Mouse (Mus musculus) midbrain, postnatal 0 days (tissue): Measurements from ENCODE around the gene Palld. TPM values are rescaled to one million over a fixed set of nuclear protein-coding genes. Genes with fewer than 3 reads are reported as not detected.

ENCODE experiments used
- ATAC-seq: fragments of 200-750 bp; cut with Nextera tagmentation; 2 replicates; pipeline ENCODE4 v1.8.0; 2017; ENCODE audit warnings: moderate number of reproducible peaks, mild to moderate bottlenecking, moderate TSS enrichment, moderate library complexity; ENCODE audit not compliant: low FRiP score
- DNase-seq: peaks from one replicate; pipeline ENCODE4 v3.0.0-alpha.2; 2015; ENCODE audit warnings: low spot score
- H3K27ac ChIP-seq: fragments of 300-500 bp; sonication (generic); 2 replicates; pipeline ENCODE4 v1.5.1; 2014; ENCODE audit warnings: low read depth, mild to moderate bottlenecking, low read length, mixed read lengths
- H3K27me3 ChIP-seq: fragments of 300-500 bp; sonication (generic); 2 replicates; pipeline ENCODE4 v1.6.1; 2014; ENCODE audit warnings: low read length, control low read depth, mixed read lengths; ENCODE audit not compliant: insufficient read depth
- H3K36me3 ChIP-seq: fragments of 300-500 bp; sonication (generic); 2 replicates; pipeline ENCODE4 v1.6.1; 2014; ENCODE audit warnings: low read length, control low read depth, mixed read lengths; ENCODE audit not compliant: insufficient read depth
- H3K4me1 ChIP-seq: fragments of 300-500 bp; sonication (generic); 2 replicates; pipeline ENCODE4 v1.6.1; 2014; ENCODE audit warnings: mild to moderate bottlenecking, control low read depth, antibody characterized with exemption, low read length, mixed read lengths; ENCODE audit not compliant: insufficient read depth
- H3K4me2 ChIP-seq: fragments of 300-500 bp; sonication (generic); 2 replicates; pipeline ENCODE4 v1.6.1; 2014; ENCODE audit warnings: low read depth, mild to moderate bottlenecking, low read length, mixed read lengths; ENCODE audit not compliant: poor library complexity, severe bottlenecking
- H3K4me3 ChIP-seq: fragments of 300-500 bp; sonication (generic); 2 replicates; pipeline ENCODE4 v1.5.1; 2014; ENCODE audit warnings: low read depth, mild to moderate bottlenecking, low read length, moderate library complexity
- H3K9ac ChIP-seq: fragments of 300-500 bp; sonication (generic); replicated peaks from 2 replicates; pipeline ENCODE4 v1.6.1; 2014; ENCODE audit warnings: mild to moderate bottlenecking, low read length, moderate library complexity, mixed read lengths; ENCODE audit not compliant: poor library complexity, severe bottlenecking
- H3K9me3 ChIP-seq: fragments of 300-500 bp; sonication (generic); 2 replicates; pipeline ENCODE4 v1.6.1; 2016; ENCODE audit warnings: low read length, control low read depth
- CTCF ChIP-seq: IDR thresholded peaks from 2 replicates; pipeline ENCODE4 v1.5.1; 2016; ENCODE audit warnings: antibody characterized with exemption, mild to moderate bottlenecking
- WGBS: fragments of 180-500 bp; shearing (Covaris S2); extraction: QIAGEN DNeasy Blood & Tissue Kit; methylation state at CpG from one replicate; pipeline ENCODE4 v1.1.7; 2014; 5-methylcytosine and 5-hydroxymethylcytosine counted together
- polyA plus RNA-seq: library from polyadenylated mRNA; unstranded; fragments of >200 nt; fragmentation: Nextera tagmentation; extraction: Ambion mirVana; gene quantifications from 2 replicates; pipeline ENCODE4 v1.2.1, GENCODE M21; 2015
- total RNA-seq: library from RNA; depleted of rRNA; stranded (reverse); fragments of >200 nt; gene quantifications from 2 replicates; pipeline ENCODE4 v1.2.3, GENCODE M21; 2014

The Palld gene
- total and polyA plus RNA-seq, 2 experiments from 2014 or later: 3.9 to 10.8 TPM

DNA sequence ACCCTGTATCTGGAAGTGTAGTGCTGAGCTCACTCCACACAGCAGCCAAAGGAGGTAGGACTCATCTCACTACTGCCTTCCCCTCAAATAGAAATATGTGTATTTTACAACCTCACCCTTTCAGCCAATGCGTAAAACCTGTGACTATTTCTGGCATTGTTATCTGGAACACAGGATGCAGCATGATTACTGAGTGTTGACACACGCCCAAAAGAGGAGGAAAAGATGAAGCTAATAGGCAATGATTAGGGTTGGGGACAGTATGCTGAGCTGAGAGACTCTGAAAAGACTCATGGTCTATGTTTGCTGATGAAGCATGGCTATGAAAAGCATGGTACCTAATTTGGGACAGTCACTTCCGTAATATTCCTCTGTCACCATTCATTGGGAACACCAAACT lies 124.3 kb downstream of the Palld start:
- ATAC-seq: no peak
- DNase-seq: no peak
- H3K4me2 ChIP-seq: no peak overlapping the region
- H3K4me3 ChIP-seq: no peak overlapping the region
- no peaks in the 10 kb centered on the region for H3K27me3 ChIP-seq
- WGBS: 81% methylated on average over 3 of the region's 3 CpGs
- H3K27ac ChIP-seq: no peak overlapping the region
- H3K9me3 ChIP-seq: no peaks in the 10 kb centered on the region
- H3K36me3 ChIP-seq: no peaks in the 10 kb centered on the region
- H3K4me1 ChIP-seq: no peaks in the 10 kb centered on the region
- TF ChIP-seq CTCF: no peak
- no peak overlapping the region for H3K9ac ChIP-seq

DNA sequence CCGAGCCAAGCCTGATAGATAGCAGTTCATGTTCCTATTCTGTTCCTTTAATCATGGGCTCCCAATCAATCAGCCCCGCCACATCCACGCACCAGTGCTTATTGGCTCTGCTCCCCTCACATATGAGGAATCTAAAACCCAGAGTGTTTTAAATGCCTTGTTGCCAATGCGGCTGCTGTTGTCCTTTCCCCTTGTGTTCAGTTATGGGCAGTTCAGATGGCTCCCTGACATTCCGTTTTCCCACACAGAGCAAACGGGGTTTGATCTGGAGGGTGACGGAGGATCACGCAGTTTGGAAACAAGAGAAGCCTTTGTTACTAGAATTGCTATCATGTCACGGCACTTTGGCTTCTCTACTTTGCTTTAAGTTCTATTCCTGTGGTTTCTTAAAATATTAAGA lies 125.9 kb downstream of the Palld start:
- DNase-seq (no peak), ATAC-seq (no peak)
- WGBS: 68% methylated on average over 9 of the region's 9 CpGs
- Histone ChIP-seq H3K36me3 (no peaks in the 10 kb centered on the region), H3K4me2 (no peak overlapping the region), H3K27ac (no peak overlapping the region), H3K9ac (no peak overlapping the region), H3K4me3 (no peak overlapping the region), H3K9me3 (no peaks in the 10 kb centered on the region), H3K27me3 (no peaks in the 10 kb centered on the region), H3K4me1 (no peaks in the 10 kb centered on the region)
- no peak for TF ChIP-seq CTCF

DNA sequence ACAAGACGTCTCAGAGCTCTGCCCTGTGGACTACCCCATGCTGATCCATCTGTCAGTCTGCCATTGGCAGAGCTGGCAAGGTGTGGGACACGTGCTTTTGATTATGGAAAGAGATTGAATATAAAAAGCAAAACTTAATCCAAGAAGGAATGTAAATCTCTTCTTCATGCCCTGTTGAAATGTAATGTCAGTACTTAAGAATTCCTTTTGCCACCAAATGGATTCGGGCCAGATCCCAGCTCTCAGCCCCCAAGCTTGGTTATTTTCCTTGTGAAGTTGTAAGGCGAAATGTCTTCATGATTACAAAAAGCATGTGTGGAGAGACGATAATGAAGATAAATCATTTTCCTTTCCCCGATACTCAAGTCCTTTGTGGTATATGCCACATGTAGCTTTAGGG lies 126.6 kb downstream of the Palld start:
- no peaks in the 10 kb centered on the region for H3K9me3 ChIP-seq
- no peaks in the 10 kb centered on the region for H3K27me3 ChIP-seq
- no peak overlapping the region for H3K27ac ChIP-seq
- H3K36me3 ChIP-seq: no peaks in the 10 kb centered on the region
- DNase-seq: no peak
- no peak overlapping the region for H3K9ac ChIP-seq
- no peak for ATAC-seq
- H3K4me2 ChIP-seq: no peak overlapping the region
- no peak for TF ChIP-seq CTCF
- H3K4me3 ChIP-seq: no peak overlapping the region
- H3K4me1 ChIP-seq: no peaks in the 10 kb centered on the region
- 51% methylated on average over 6 of the region's 6 CpGs for WGBS

DNA sequence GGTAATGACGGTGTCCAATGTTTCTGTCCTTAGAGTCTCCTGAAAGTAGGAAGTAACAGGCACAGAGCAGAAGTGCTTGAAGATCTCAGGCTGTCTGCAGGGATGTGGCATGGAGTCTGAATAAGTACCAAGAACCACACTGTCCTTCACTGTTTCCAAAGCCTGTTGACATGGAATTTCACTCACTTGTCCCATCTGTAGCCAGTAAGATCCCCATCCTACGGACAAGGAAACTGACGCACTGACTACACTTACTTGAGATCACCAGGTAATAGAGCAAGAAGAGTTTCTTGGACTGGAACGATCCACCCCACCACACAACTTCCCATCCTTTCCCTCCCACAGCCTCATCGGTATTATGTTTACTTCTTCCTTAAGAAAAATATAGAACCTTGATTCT lies 128.3 kb downstream of the Palld start:
- Histone ChIP-seq H3K27me3 (no peaks in the 10 kb centered on the region), H3K4me3 (no peak overlapping the region), H3K36me3 (no peaks in the 10 kb centered on the region), H3K4me1 (no peaks in the 10 kb centered on the region), H3K27ac (no peak overlapping the region), H3K4me2 (no peak overlapping the region), H3K9me3 (no peaks in the 10 kb centered on the region), H3K9ac (no peak overlapping the region)
- 93% methylated on average over 5 of the region's 5 CpGs for WGBS
- TF ChIP-seq CTCF: no peak
- no peak for ATAC-seq
- DNase-seq: no peak

DNA sequence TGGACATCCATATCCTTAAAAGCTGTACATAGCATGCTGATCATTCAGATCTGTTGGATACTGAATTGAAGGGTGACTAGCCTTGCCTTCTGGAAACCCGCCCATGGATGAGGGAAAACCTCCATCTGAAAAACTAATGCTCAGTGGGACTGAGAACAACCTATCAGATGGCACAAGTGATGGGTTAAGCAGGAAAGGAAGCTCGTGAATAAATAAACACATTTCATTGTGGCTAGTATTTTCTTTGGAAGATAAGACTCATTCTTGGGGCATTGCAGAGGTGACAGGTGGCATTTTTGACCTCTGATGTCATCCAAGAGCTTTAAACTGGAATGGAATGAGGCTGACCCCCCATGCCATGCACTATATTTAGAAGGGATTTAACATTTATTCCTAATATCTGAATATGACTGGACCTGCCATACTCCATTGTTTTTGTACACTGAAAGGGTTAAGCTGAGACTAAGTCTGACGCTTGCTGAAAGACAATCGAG lies 128.8 kb downstream of the Palld start:
- no peak for ATAC-seq

DNA sequence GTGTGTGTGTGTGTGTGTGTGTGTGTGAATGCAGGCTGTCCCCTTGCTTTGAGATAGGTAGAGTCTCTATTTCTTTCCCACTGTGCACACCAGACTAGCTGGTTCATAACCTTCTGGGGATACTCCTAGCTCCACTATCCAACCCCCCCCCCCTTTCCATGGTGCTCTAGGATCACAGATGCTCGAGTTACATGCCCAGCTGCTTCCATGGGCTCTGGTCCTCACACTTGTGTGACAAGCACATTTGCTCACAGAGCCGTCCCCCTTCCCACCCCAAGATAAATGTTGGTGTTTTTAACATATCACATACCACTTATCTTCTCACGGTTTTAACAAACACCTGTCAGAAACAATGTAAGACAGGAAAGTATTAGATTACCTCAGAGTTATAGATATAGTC lies 131.2 kb downstream of the Palld start:
- no peaks in the 10 kb centered on the region for H3K4me1 ChIP-seq
- whole genome bisulfite sequencing: 89% methylated on average over 3 of the region's 3 CpGs
- H3K36me3 ChIP-seq: no peaks in the 10 kb centered on the region
- ATAC-seq (no peak), DNase-seq (no peak)
- no peaks in the 10 kb centered on the region for H3K9me3 ChIP-seq
- no peak overlapping the region for H3K27ac ChIP-seq
- no peaks in the 10 kb centered on the region for H3K27me3 ChIP-seq
- H3K9ac ChIP-seq: no peak overlapping the region
- TF ChIP-seq CTCF: no peak
- no peak overlapping the region for H3K4me3 ChIP-seq
- H3K4me2 ChIP-seq: no peak overlapping the region

More for the DNA sequence above, 128.8 kb downstream of the Palld start:
- H3K9me3 ChIP-seq: no peaks in the 10 kb centered on the region
- DNase-seq: no peak
- H3K27me3 ChIP-seq: no peaks in the 10 kb centered on the region
- no peaks in the 10 kb centered on the region for H3K36me3 ChIP-seq
- H3K4me1 ChIP-seq: no peaks in the 10 kb centered on the region
- H3K9ac ChIP-seq: no peak overlapping the region
- TF ChIP-seq CTCF: no peak
- 78% methylated on average over 4 of the region's 4 CpGs for WGBS
- H3K4me3 ChIP-seq: no peak overlapping the region
- H3K4me2 ChIP-seq: no peak overlapping the region
- H3K27ac ChIP-seq: no peak overlapping the region
